Comparison of ENCODE assay signal across 26 mouse cellular contexts in the genomic region with DNA sequence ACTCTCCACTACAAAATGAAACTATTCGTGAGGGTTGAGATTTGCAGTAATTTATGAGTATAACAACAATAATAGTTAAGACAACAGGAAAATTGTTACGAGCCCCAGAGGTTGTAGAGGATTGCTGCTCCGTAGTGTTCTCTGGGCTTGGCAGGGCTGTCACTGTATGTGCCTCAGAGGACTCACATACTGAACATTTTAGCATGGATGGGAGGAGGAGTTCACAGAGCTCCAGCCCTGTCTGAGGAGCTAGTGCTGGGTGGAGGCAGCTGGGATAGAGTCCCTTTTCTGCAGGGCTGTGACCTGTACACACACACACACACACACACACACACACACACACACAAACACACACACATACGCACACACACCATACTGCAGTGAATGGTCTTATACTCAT. TPM values are rescaled to one million over a fixed set of nuclear protein-coding genes. Genes with fewer than 3 reads are reported as not detected.
A peak's percentile ranks its signal among the peaks of the same experiment; 100 is the strongest.
DNase-seq lines count a peak whose midpoint lies in the region; ATAC-seq and TF ChIP-seq lines count a peak whose summit lies in the region.
"Had no signal": no experiment of that assay in that cellular context is flagged by ENCODE, and none has a peak within 500 bp of the region (broad histone marks: within the 10 kb centered on the region; RNA-seq: fewer than 3 reads in every experiment).

No protein-coding gene starts in this region.

- no peaks in the 10 kb centered on the region for H3K27me3 ChIP-seq in forebrain, embryonic 11.5 days (ENCODE audit: control insufficient read depth, insufficient read depth, low read length)
- H3K27me3 ChIP-seq in forebrain, postnatal 0 days (ENCODE audit: insufficient read depth, low read length), result no peaks in the 10 kb centered on the region
- no peaks in the 10 kb centered on the region for H3K27me3 ChIP-seq in midbrain, embryonic 10.5 days (ENCODE audit: low read depth, poor library complexity, severe bottlenecking)
- no peaks in the 10 kb centered on the region for H3K27me3 ChIP-seq in midbrain, postnatal 0 days (ENCODE audit: insufficient read depth, low read length)
- H3K27me3 ChIP-seq in midbrain, embryonic 13.5 days, result no peaks in the 10 kb centered on the region
- H3K27me3 ChIP-seq in midbrain, embryonic 15.5 days (replicated peaks), result no peaks in the 10 kb centered on the region
- H3K27me3 ChIP-seq in neural tube, embryonic 13.5 days, result no peaks in the 10 kb centered on the region
- H3K27me3 ChIP-seq: CH12.LX; embryonic facial prominence, embryonic 12.5 days; forebrain, embryonic 12.5 days; Patski had no signal

- no peak overlapping the region for H3K4me3 ChIP-seq in forebrain, embryonic 11.5 days (ENCODE audit: low read depth, low read length)
- no peak overlapping the region for H3K4me3 ChIP-seq in forebrain, postnatal 0 days (ENCODE audit: low read depth, low read length)
- H3K4me3 ChIP-seq in midbrain, embryonic 10.5 days, result no peak overlapping the region
- H3K4me3 ChIP-seq in midbrain, postnatal 0 days (ENCODE audit: low read depth, low read length), result no peak overlapping the region
- H3K4me3 ChIP-seq in midbrain, embryonic 13.5 days (replicated peaks), result no peak overlapping the region
- H3K4me3 ChIP-seq in midbrain, embryonic 15.5 days, result no peak overlapping the region
- no peak overlapping the region for H3K4me3 ChIP-seq in neural tube, embryonic 13.5 days
- H3K4me3 ChIP-seq: embryonic facial prominence, embryonic 10.5 days; embryonic facial prominence, embryonic 12.5 days; forebrain, embryonic 12.5 days had no signal

- H3K36me3 ChIP-seq in forebrain, embryonic 11.5 days (ENCODE audit: control insufficient read depth, insufficient read depth, low read length), result no peaks in the 10 kb centered on the region
- no peaks in the 10 kb centered on the region for H3K36me3 ChIP-seq in forebrain, postnatal 0 days (ENCODE audit: insufficient read depth)
- H3K36me3 ChIP-seq in midbrain, embryonic 10.5 days, result no peaks in the 10 kb centered on the region
- no peaks in the 10 kb centered on the region for H3K36me3 ChIP-seq in midbrain, postnatal 0 days (ENCODE audit: insufficient read depth, low read length)
- H3K36me3 ChIP-seq in midbrain, embryonic 13.5 days, result no peaks in the 10 kb centered on the region
- H3K36me3 ChIP-seq in midbrain, embryonic 15.5 days (replicated peaks), result no peaks in the 10 kb centered on the region
- no peaks in the 10 kb centered on the region for H3K36me3 ChIP-seq in neural tube, embryonic 13.5 days
- H3K36me3 ChIP-seq: embryonic facial prominence, embryonic 10.5 days; embryonic facial prominence, embryonic 12.5 days; forebrain, embryonic 12.5 days; G1E had no signal

- ATAC-seq in forebrain, embryonic 11.5 days (replicated peaks; ENCODE audit: low FRiP score), result peak; percentile 42; the same call in 1 of the 2 replicates
- no peak for ATAC-seq in forebrain, postnatal 0 days
- no peak for ATAC-seq in midbrain, postnatal 0 days (ENCODE audit: low FRiP score)
- 0 out of 2 replicates have a peak, but pooled peaks have one; percentile 37 for ATAC-seq in midbrain, embryonic 13.5 days
- no peak for ATAC-seq in midbrain, embryonic 15.5 days (replicated peaks)
- 0 out of 2 replicates have a peak, but pooled peaks have one; percentile 50 for ATAC-seq in neural tube, embryonic 13.5 days (ENCODE audit: low read depth)
- ATAC-seq: activated CD4-positive, CD25-positive, alpha-beta regulatory T cell, adult 4 months; CD4-positive, CD25-positive, alpha-beta regulatory T cell, adult 4 months; forebrain, embryonic 14.5 days; Patski had no signal

- no peak overlapping the region for H3K4me2 ChIP-seq in forebrain, embryonic 11.5 days (ENCODE audit: low read depth, low read length, severe bottlenecking)
- no peak overlapping the region for H3K4me2 ChIP-seq in forebrain, postnatal 0 days (ENCODE audit: low read depth)
- no peak overlapping the region for H3K4me2 ChIP-seq in midbrain, postnatal 0 days (ENCODE audit: low read depth, low read length, poor library complexity, severe bottlenecking)
- H3K4me2 ChIP-seq in midbrain, embryonic 13.5 days (replicated peaks), result no peak overlapping the region
- H3K4me2 ChIP-seq in midbrain, embryonic 15.5 days, result no peak overlapping the region
- no peak overlapping the region for H3K4me2 ChIP-seq in neural tube, embryonic 13.5 days
- H3K4me2 ChIP-seq: embryonic facial prominence, embryonic 12.5 days; forebrain, embryonic 12.5 days had no signal

- TF ChIP-seq CTCF in forebrain, postnatal 0 days (IDR thresholded peaks at IDR 0.05; ENCODE audit: low read depth), result no peak
- no peak for TF ChIP-seq CTCF in midbrain, postnatal 0 days (IDR thresholded peaks at IDR 0.05)

- 89% methylated on average over 4 of the region's 4 CpGs for WGBS in forebrain, embryonic 11.5 days
- 85% methylated on average over 4 of the region's 4 CpGs for WGBS in forebrain, postnatal 0 days
- WGBS in midbrain, embryonic 10.5 days, result 80% methylated on average over 4 of the region's 4 CpGs
- WGBS in midbrain, postnatal 0 days, result 84% methylated on average over 4 of the region's 4 CpGs
- WGBS in midbrain, embryonic 13.5 days, result 83% methylated on average over 4 of the region's 4 CpGs
- WGBS in midbrain, embryonic 15.5 days, result 79% methylated on average over 4 of the region's 4 CpGs
- 63% methylated on average over 4 of the region's 4 CpGs for WGBS in neural tube, embryonic 13.5 days

- no peak overlapping the region for H3K9ac ChIP-seq in forebrain, embryonic 11.5 days (ENCODE audit: low read length)
- H3K9ac ChIP-seq in forebrain, postnatal 0 days, result no peak overlapping the region
- no peak overlapping the region for H3K9ac ChIP-seq in midbrain, postnatal 0 days (replicated peaks; ENCODE audit: low read length, poor library complexity, severe bottlenecking)
- H3K9ac ChIP-seq in midbrain, embryonic 13.5 days (replicated peaks), result no peak overlapping the region
- H3K9ac ChIP-seq in midbrain, embryonic 15.5 days, result no peak overlapping the region
- no peak overlapping the region for H3K9ac ChIP-seq in neural tube, embryonic 13.5 days
- H3K9ac ChIP-seq: embryonic facial prominence, embryonic 12.5 days; forebrain, embryonic 12.5 days had no signal

- no peak overlapping the region for H3K27ac ChIP-seq in forebrain, embryonic 11.5 days (ENCODE audit: low read depth, low read length)
- no peak overlapping the region for H3K27ac ChIP-seq in forebrain, postnatal 0 days (ENCODE audit: low read depth, low read length)
- peak overlapping the region; percentile 52; the same call in 1 of the 2 replicates for H3K27ac ChIP-seq in midbrain, embryonic 10.5 days (replicated peaks)
- H3K27ac ChIP-seq in midbrain, postnatal 0 days (ENCODE audit: low read depth, low read length), result no peak overlapping the region
- no peak overlapping the region for H3K27ac ChIP-seq in midbrain, embryonic 13.5 days
- H3K27ac ChIP-seq in midbrain, embryonic 15.5 days, result no peak overlapping the region
- no peak overlapping the region for H3K27ac ChIP-seq in neural tube, embryonic 13.5 days (replicated peaks)
- H3K27ac ChIP-seq: embryonic facial prominence, embryonic 10.5 days; embryonic facial prominence, embryonic 12.5 days; forebrain, embryonic 12.5 days had no signal

- H3K9me3 ChIP-seq in forebrain, embryonic 11.5 days (ENCODE audit: control insufficient read depth, low read length), result no peaks in the 10 kb centered on the region
- H3K9me3 ChIP-seq in forebrain, postnatal 0 days (ENCODE audit: low read length), result no peaks in the 10 kb centered on the region
- no peaks in the 10 kb centered on the region for H3K9me3 ChIP-seq in midbrain, embryonic 10.5 days (replicated peaks)
- no peaks in the 10 kb centered on the region for H3K9me3 ChIP-seq in midbrain, postnatal 0 days (ENCODE audit: low read length)
- H3K9me3 ChIP-seq in midbrain, embryonic 13.5 days, result no peaks in the 10 kb centered on the region
- no peaks in the 10 kb centered on the region for H3K9me3 ChIP-seq in midbrain, embryonic 15.5 days
- no peaks in the 10 kb centered on the region for H3K9me3 ChIP-seq in neural tube, embryonic 13.5 days
- H3K9me3 ChIP-seq: embryonic facial prominence, embryonic 10.5 days; embryonic facial prominence, embryonic 12.5 days; forebrain, embryonic 12.5 days; G1E had no signal

- no peaks in the 10 kb centered on the region for H3K4me1 ChIP-seq in forebrain, embryonic 11.5 days (replicated peaks; ENCODE audit: control insufficient read depth, insufficient read depth, low read length)
- no peaks in the 10 kb centered on the region for H3K4me1 ChIP-seq in forebrain, postnatal 0 days (ENCODE audit: insufficient read depth)
- H3K4me1 ChIP-seq in midbrain, embryonic 10.5 days, result peaks cover 25% of the 10 kb centered on the region
- H3K4me1 ChIP-seq in midbrain, postnatal 0 days (ENCODE audit: insufficient read depth, low read length), result no peaks in the 10 kb centered on the region
- no peaks in the 10 kb centered on the region; the same call in 1 of the 2 replicates for H3K4me1 ChIP-seq in midbrain, embryonic 13.5 days (replicated peaks)
- H3K4me1 ChIP-seq in midbrain, embryonic 15.5 days, result no peaks in the 10 kb centered on the region
- no peaks in the 10 kb centered on the region for H3K4me1 ChIP-seq in neural tube, embryonic 13.5 days (replicated peaks)
- H3K4me1 ChIP-seq: embryonic facial prominence, embryonic 10.5 days; embryonic facial prominence, embryonic 12.5 days had no signal

- DNase-seq in forebrain, embryonic 11.5 days (ENCODE audit: low spot score), result no peak
- no peak for DNase-seq in forebrain, postnatal 0 days
- DNase-seq in midbrain, embryonic 10.5 days (ENCODE audit: low spot score), result no peak
- no peak for DNase-seq in midbrain, postnatal 0 days (ENCODE audit: low spot score)
- no peak for DNase-seq in neural tube, embryonic 10.5 days (ENCODE audit: extremely low spot score, low spot score)
- DNase-seq: adrenal gland, adult 8-10 months; adrenal gland, postnatal 14 days; adrenal gland, postnatal 36 days; B cell, adult 2 months; cerebellum, adult 11-12 months; cerebellum, adult 2 months; cerebellum, adult 9-10 months; cerebellum, postnatal 10 days; cerebellum, postnatal 25 days had no signal

RNA-seq across cellular contexts. Expression of a gene that starts 42.2 kb away (rescaled TPM):
- polyA plus RNA-seq in forebrain, embryonic 11.5 days (2014; fragmentation: Nextera tagmentation; extraction: Ambion mirVana), result 23.5 and 24.0 TPM in 2 replicates
- total RNA-seq in forebrain, postnatal 0 days (2014; rRNA removed), result 116 and 127 TPM in 2 replicates
- polyA plus RNA-seq in forebrain, postnatal 0 days (2015; fragmentation: Nextera tagmentation; extraction: Ambion mirVana), result 80.0 and 92.8 TPM in 2 replicates
- polyA plus RNA-seq in midbrain, embryonic 10.5 days (2016; fragmentation: Nextera tagmentation; extraction: Ambion mirVana), result 8.9 and 16.7 TPM in 2 replicates
- 101 and 110 TPM in 2 replicates for total RNA-seq in midbrain, postnatal 0 days (2014; rRNA removed)
- polyA plus RNA-seq in midbrain, postnatal 0 days (2015; fragmentation: Nextera tagmentation; extraction: Ambion mirVana), result 84.4 and 89.3 TPM in 2 replicates
- 78.4 and 82.4 TPM in 2 replicates for polyA plus RNA-seq in midbrain, embryonic 13.5 days (2015; fragmentation: Nextera tagmentation; extraction: Ambion mirVana)
- 95.8 and 105 TPM in 2 replicates for polyA plus RNA-seq in midbrain, embryonic 15.5 days (2015; fragmentation: Nextera tagmentation; extraction: Ambion mirVana)
- 95.4 and 97.8 TPM in 2 replicates for polyA plus RNA-seq in neural tube, embryonic 13.5 days (2015; fragmentation: Nextera tagmentation; extraction: Ambion mirVana)
- total RNA-seq: CH12.LX had no signal
- polyA plus RNA-seq: G1E had no signal

Comparison
In these comparisons a context has a peak if more than half of its experiments do, and no peak if none do; other contexts are left out.
1. ATAC-seq: peak in forebrain, embryonic 11.5 days (single experiment), midbrain, embryonic 13.5 days (single experiment) and neural tube, embryonic 13.5 days (single experiment); none in forebrain, postnatal 0 days (single experiment), midbrain, postnatal 0 days (single experiment) and midbrain, embryonic 15.5 days (single experiment).